Mouse (Mus musculus) spleen, adult 12 weeks (tissue): ENCODE results near the gene Stap2.

Experiments used
- DNase-seq: peaks from one replicate; pipeline ENCODE4 v3.0.0; 2022; ENCODE audit warnings: low spot score

Stap2 gene

DNA sequence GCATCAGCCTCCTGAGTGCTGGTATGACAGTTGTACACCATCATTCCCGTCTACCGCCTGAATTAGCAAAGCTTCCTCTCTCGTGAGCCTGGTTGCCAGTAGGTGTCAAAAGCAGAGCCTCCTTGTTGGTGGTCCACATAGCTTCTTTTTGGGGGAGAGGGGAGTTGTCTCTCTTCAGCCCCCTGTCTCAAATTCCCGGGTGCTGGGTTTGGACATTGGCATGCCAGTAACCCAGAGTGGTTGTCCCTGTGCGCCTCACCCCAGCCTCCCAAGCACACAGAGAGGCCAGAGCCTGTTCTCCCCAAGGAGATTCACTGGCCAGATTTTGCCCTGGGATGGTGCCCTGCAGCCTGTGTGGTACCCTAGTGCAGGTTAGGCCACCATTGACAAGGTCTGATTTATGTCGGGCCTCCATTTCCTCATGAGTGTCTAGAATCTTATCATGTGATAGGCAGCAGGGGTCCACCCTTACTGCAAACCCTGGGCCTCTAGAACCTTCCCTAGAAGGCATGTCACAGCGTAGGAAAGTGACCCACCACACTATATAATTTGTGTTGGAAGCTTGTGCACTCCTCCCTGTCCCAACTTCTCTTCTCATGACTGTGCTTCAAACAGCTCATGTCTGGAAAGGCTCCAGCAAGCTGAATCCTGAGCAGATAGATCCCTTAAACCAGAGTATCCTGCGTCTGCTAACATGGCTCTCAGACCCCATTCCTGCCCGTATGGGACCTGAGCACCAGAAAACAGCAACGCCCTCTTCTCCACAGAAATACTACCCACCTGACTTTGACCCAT, 45.2 kb downstream of the Stap2 start:
- no peak for DNase-seq

GRCm38 (mm10) chr17:55958918-55959728, 46.3 kb downstream of the Stap2 start, which contains the start of gene Yju2:
Yju2 (plus strand) TSS chr17:55959099.
- peak; percentile 88 for DNase-seq

DNA sequence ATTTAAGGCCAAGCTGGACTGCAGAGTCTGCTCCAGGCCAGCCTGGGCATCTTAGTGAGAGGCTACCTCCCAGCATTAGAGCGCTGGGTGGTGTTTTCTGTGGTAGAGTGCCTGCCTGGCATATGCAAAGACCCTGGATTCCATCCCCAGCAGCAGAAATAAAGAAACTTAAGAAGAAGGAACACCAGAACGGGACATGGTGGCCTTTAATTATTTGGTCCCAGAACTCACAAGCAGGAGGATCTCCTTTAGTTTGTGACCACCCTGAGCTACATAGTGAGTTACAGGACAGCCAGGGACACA, 46.8 kb downstream of the Stap2 start:
- DNase-seq = no peak

GRCm38 (mm10) chr17:55957726-55958583, 47.4 kb downstream of the Stap2 start:
- DNase-seq = no peak

GRCm38 (mm10) chr17:55957168-55957567, 48.2 kb downstream of the Stap2 start:
- DNase-seq = peak; percentile 68

GRCm38 (mm10) chr17:55956591-55956990, 48.8 kb downstream of the Stap2 start:
- no peak for DNase-seq

- no peak for DNase-seq
Measured at GRCm38 (mm10) chr17:55956129-55956528, 49.3 kb downstream of the Stap2 start.

GRCm38 (mm10) chr17:55954229-55954628, 51.2 kb downstream of the Stap2 start:
- no peak for DNase-seq

DNA sequence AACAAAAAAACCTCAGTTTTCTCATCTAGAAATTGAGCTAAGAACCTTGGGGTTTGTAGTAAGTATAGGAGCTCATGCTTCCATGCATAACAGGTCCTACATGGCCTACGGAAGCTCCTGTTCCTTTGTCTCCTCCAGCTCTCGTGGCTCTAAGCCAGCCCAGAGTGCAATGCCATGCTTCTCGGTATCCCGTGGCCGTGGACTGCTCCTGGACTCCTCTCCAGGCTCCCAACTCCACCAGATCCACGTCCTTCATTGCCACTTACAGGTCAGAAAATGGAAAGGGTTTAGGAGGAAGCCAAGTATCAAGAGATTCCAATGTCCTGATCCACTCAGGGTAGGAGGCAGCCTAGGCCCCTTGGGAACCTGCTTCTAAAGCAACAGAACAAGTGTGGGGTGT, 51.6 kb downstream of the Stap2 start:
- no peak for DNase-seq

GRCm38 (mm10) chr17:55952447-55953027, 52.8 kb downstream of the Stap2 start, which contains the start of gene Ebi3:
Ebi3 (plus strand) TSS chr17:55952640.
- DNase-seq = no peak

DNA sequence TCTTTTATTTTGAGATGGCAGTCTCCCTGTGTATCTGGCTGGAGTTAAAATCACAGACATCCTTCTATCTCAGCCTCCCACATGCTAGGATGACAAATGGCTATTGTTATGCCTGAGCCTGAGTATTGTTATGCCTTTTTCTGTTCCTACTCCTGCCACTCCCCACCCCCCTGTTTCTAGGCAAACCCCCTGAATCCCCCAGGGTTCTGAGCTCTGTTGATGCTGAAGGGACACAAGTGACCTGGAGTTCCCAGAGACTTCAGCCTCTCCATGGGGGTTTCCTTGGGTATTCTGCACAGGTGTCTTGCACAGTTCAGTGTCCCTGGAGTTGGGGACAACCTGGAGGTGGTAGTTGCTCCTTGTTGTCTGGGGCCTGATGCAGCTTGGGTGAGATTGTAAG, 53.3 kb downstream of the Stap2 start:
- no peak for DNase-seq

DNA sequence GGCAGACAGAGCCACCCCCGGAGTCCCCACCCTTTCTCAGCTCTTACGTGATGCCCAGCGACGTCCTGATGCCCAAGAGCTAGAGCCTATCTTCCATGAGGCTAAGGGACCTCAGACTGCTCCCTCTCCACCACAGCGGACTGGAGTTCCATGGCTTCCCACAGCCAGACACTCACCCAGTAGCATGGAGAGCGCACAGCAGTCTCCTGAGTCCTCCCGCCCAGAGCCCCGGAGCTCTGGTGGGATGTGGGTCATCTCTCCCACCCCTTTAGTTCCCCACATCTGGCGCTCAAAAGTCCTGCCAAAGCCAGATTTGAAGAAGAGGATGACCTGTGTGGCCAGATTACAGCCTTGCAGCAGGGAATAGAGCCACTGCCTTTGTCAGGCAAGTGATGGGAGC, 54.8 kb downstream of the Stap2 start:
- DNase-seq = no peak

GRCm38 (mm10) chr17:55949400-55949799, 56.0 kb downstream of the Stap2 start, which contains the start of gene Zfp119b:
Zfp119b (minus strand) TSS chr17:55949500.
- DNase-seq = no peak

GRCm38 (mm10) chr17:55948647-55949046, 56.7 kb downstream of the Stap2 start:
- no peak for DNase-seq
